1 mouse cellular context compared by ENCODE assay signal in the genomic region with DNA sequence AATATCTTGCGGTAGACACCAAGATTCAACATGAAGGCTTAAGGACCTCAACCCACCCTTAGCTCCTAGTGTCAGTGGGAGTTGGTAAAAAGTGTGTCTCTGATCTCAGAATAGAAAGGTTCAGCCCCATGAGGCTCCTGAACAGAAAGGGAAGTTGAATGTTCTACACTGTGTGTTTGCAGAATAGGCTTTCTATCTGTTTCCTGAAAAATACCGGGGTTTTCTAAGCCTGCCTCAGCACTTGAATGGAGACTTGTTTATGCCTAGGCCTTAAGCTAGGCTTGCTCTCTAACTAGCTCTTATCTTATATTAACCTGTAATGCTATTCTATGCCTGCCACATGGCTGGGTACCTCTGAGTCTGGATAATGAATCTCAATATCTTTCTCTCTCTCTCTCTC.
TF ChIP-seq lines count a peak whose summit lies in the region.

No protein-coding gene starts in this region.

TF ChIP-seq in CH12.LX, 34 proteins besides CTCF, POLR2A, EP300 and RAD21 (continued from another document):
- TF ChIP-seq IRF4 (IDR thresholded peaks at IDR 0.05; ENCODE audit: low read depth, low read length), result no peak
